19 mouse cellular contexts compared by ENCODE assay signal in genomic region chr13:100754186-100754585, GRCm38 (mm10). TPM values are rescaled to one million over a fixed set of nuclear protein-coding genes. Genes with fewer than 3 reads are reported as not detected.
A peak's percentile ranks its signal among the peaks of the same experiment; 100 is the strongest.
DNase-seq lines count a peak whose midpoint lies in the region; ATAC-seq and TF ChIP-seq lines count a peak whose summit lies in the region.
"Had no signal": no experiment of that assay in that cellular context is flagged by ENCODE, and none has a peak within 500 bp of the region (broad histone marks: within the 10 kb centered on the region; RNA-seq: fewer than 3 reads in every experiment).

No protein-coding gene starts in this region.

- H3K4me3 ChIP-seq in heart, adult 2 months: no peak overlapping the region
- no peak overlapping the region for H3K4me3 ChIP-seq in midbrain, embryonic 11.5 days (ENCODE audit: low read depth, low read length)
- no peak overlapping the region for H3K4me3 ChIP-seq in midbrain, embryonic 13.5 days (replicated peaks)

- H3K27ac ChIP-seq in heart, adult 2 months: no peak overlapping the region
- no peak overlapping the region for H3K27ac ChIP-seq in midbrain, embryonic 11.5 days (ENCODE audit: low read depth, low read length)
- no peak overlapping the region for H3K27ac ChIP-seq in midbrain, embryonic 13.5 days

- no peak for TF ChIP-seq EP300 in heart, adult 2 months (IDR thresholded peaks at IDR 0.05; ENCODE audit: insufficient read depth, low read depth, low read length)

- DNase-seq in heart, adult 11 months: peak; percentile 64
- no peak for DNase-seq in heart, adult 2 months
- peak; percentile 72 for DNase-seq in midbrain, embryonic 11.5 days (ENCODE audit: low spot score, missing footprints)
- DNase-seq: adrenal gland, adult 2 months; adrenal gland, adult 8-10 months; adrenal gland, postnatal 10 days; adrenal gland, postnatal 14 days; adrenal gland, postnatal 25 days; adrenal gland, postnatal 36 days; B cell, adult 2 months; cerebellum, adult 11 months; cerebellum, adult 11-12 months; cerebellum, adult 18-20 months had no signal

- WGBS in heart, adult 2 months: 76% methylated on average over 4 of the region's 4 CpGs
- 78% methylated on average over 4 of the region's 4 CpGs for WGBS in midbrain, embryonic 11.5 days
- WGBS in midbrain, embryonic 13.5 days: 62% methylated on average over 4 of the region's 4 CpGs

- no peak for ATAC-seq in midbrain, embryonic 11.5 days (ENCODE audit: low FRiP score)
- ATAC-seq in midbrain, embryonic 13.5 days: no peak
- ATAC-seq: activated CD4-positive, CD25-positive, alpha-beta regulatory T cell, adult 4 months; CD4-positive, CD25-positive, alpha-beta regulatory T cell, adult 4 months; Patski had no signal

- H3K9me3 ChIP-seq in midbrain, embryonic 11.5 days (ENCODE audit: control insufficient read depth, low read length): no peaks in the 10 kb centered on the region
- H3K9me3 ChIP-seq in midbrain, embryonic 13.5 days: no peaks in the 10 kb centered on the region
- H3K9me3 ChIP-seq: G1E had no signal

- no peak overlapping the region for H3K4me2 ChIP-seq in midbrain, embryonic 11.5 days
- no peak overlapping the region for H3K4me2 ChIP-seq in midbrain, embryonic 13.5 days (replicated peaks)

- H3K4me1 ChIP-seq in heart, adult 2 months (ENCODE audit: control insufficient read depth, insufficient read depth, low read length): peaks cover 1% of the 10 kb centered on the region; the same call in 1 of the 2 replicates
- H3K4me1 ChIP-seq in midbrain, embryonic 11.5 days (ENCODE audit: control insufficient read depth, insufficient read depth, low read length): no peaks in the 10 kb centered on the region
- H3K4me1 ChIP-seq in midbrain, embryonic 13.5 days (replicated peaks): no peaks in the 10 kb centered on the region

- no peaks in the 10 kb centered on the region for H3K27me3 ChIP-seq in heart, adult 2 months (ENCODE audit: control insufficient read depth, insufficient read depth, low read length)
- no peaks in the 10 kb centered on the region for H3K27me3 ChIP-seq in midbrain, embryonic 11.5 days (ENCODE audit: control insufficient read depth, insufficient read depth, low read length)
- H3K27me3 ChIP-seq in midbrain, embryonic 13.5 days: no peaks in the 10 kb centered on the region
- H3K27me3 ChIP-seq: CH12.LX, Patski had no signal

- no peak for TF ChIP-seq CTCF in heart, adult 2 months (IDR thresholded peaks at IDR 0.05)

- no peaks in the 10 kb centered on the region for H3K79me2 ChIP-seq in heart, adult 2 months (replicated peaks; ENCODE audit: control insufficient read depth, insufficient read depth, low read length)

- intact Hi-C loops in heart, adult 2 months (cut with DNase I): no loop called here

- H3K9ac ChIP-seq in heart, adult 2 months (ENCODE audit: low read depth, low read length): no peak overlapping the region
- no peak overlapping the region for H3K9ac ChIP-seq in midbrain, embryonic 11.5 days (ENCODE audit: low read length)
- no peak overlapping the region for H3K9ac ChIP-seq in midbrain, embryonic 13.5 days (replicated peaks)

- no peaks in the 10 kb centered on the region for H3K36me3 ChIP-seq in heart, adult 2 months (ENCODE audit: control insufficient read depth, insufficient read depth, low read length)
- no peaks in the 10 kb centered on the region for H3K36me3 ChIP-seq in midbrain, embryonic 11.5 days (ENCODE audit: control insufficient read depth, insufficient read depth, low read length)
- no peaks in the 10 kb centered on the region for H3K36me3 ChIP-seq in midbrain, embryonic 13.5 days

- no peak for TF ChIP-seq POLR2A in heart, adult 2 months (IDR thresholded peaks at IDR 0.05; ENCODE audit: insufficient read depth, low read depth, low read length)

RNA-seq across cellular contexts. Expression of gene Mrps36, which starts 9.7 kb away (rescaled TPM):
- 100 to 1,000 TPM; 185 to 206 TPM for total RNA-seq in heart, adult 2 months (2021)
- polyA plus RNA-seq in heart, adult 2 months (2012; rRNA removed): 161 and 254 TPM in 2 replicates
- 143 and 153 TPM in 2 replicates for polyA plus RNA-seq in midbrain, embryonic 11.5 days (2014; fragmentation: Nextera tagmentation; extraction: Ambion mirVana)
- 122 and 137 TPM in 2 replicates for polyA plus RNA-seq in midbrain, embryonic 13.5 days (2015; fragmentation: Nextera tagmentation; extraction: Ambion mirVana)

RNA-seq across cellular contexts. Expression of gene Cenph, which starts 21.5 kb away (rescaled TPM):
- total RNA-seq in heart, adult 2 months (2021): under 1 TPM in 1 of 2 experiments, not detected in 1; 0.23 TPM
- 0.08 TPM in 1 of 2 replicates, not detected in the other for polyA plus RNA-seq in heart, adult 2 months (2012; rRNA removed)
- polyA plus RNA-seq in midbrain, embryonic 11.5 days (2014; fragmentation: Nextera tagmentation; extraction: Ambion mirVana): 56.2 and 60.8 TPM in 2 replicates
- 14.5 and 16.2 TPM in 2 replicates for polyA plus RNA-seq in midbrain, embryonic 13.5 days (2015; fragmentation: Nextera tagmentation; extraction: Ambion mirVana)

RNA-seq across cellular contexts. Expression of gene Cdk7, which starts 23.4 kb away (rescaled TPM):
- 10 to 100 TPM; 21.7 to 24.0 TPM for total RNA-seq in heart, adult 2 months (2021)
- polyA plus RNA-seq in heart, adult 2 months (2012; rRNA removed): 11.2 and 18.2 TPM in 2 replicates
- 66.3 and 68.4 TPM in 2 replicates for polyA plus RNA-seq in midbrain, embryonic 11.5 days (2014; fragmentation: Nextera tagmentation; extraction: Ambion mirVana)
- 54.1 and 58.0 TPM in 2 replicates for polyA plus RNA-seq in midbrain, embryonic 13.5 days (2015; fragmentation: Nextera tagmentation; extraction: Ambion mirVana)

RNA-seq across cellular contexts. Expression of gene Ccnb1, which starts 32.2 kb away (rescaled TPM):
- under 1 TPM; 0.21 to 0.41 TPM for total RNA-seq in heart, adult 2 months (2021)
- polyA plus RNA-seq in heart, adult 2 months (2012; rRNA removed): 0.35 and 0.59 TPM in 2 replicates
- 415 and 420 TPM in 2 replicates for polyA plus RNA-seq in midbrain, embryonic 11.5 days (2014; fragmentation: Nextera tagmentation; extraction: Ambion mirVana)
- 119 and 130 TPM in 2 replicates for polyA plus RNA-seq in midbrain, embryonic 13.5 days (2015; fragmentation: Nextera tagmentation; extraction: Ambion mirVana)

Comparison
In these comparisons a context has a peak if more than half of its experiments do, and no peak if none do; other contexts are left out.
1. DNase-seq: peak in heart, adult 11 months (single experiment) and midbrain, embryonic 11.5 days (single experiment); none in heart, adult 2 months (0 of 2).
2. RNA of gene Cenph, which starts 21.5 kb away (polyA plus RNA-seq): 56.2 to 60.8 TPM in midbrain, embryonic 11.5 days and 14.5 to 16.2 TPM in midbrain, embryonic 13.5 days; 0.08 TPM in heart, adult 2 months; every median in the first group is over 10 times any median in the second.